Mouse (Mus musculus): ENCODE measurements at regions not wholly inside any gene's neighbourhood (a gene's known extent, or its start where the extent isn't known, plus 50 kb on each side); places are given as distances from the start of the nearest gene placed in this dataset.

- TF ChIP-seq CTCF (IDR thresholded peaks at IDR 0.05; ENCODE audit: low read depth): no peak
- TF ChIP-seq EP300 (IDR thresholded peaks at IDR 0.05; ENCODE audit: low read depth): no peak
Measured at GRCm38 (mm10) chr11:26755576-26755975, 161.8 kb upstream of the Vrk2 start.
